Mouse (Mus musculus): ENCODE data around the gene Zfp423. TPM values are rescaled to one million over a fixed set of nuclear protein-coding genes. Genes with fewer than 3 reads are reported as not detected.

Gene Zfp423
- 10 to 100 TPM; 15.7 to 15.9 TPM for total RNA-seq (2021)
- long read RNA-seq, experiment 1, partial matches to known transcripts = 9 of 12 reads
- long read RNA-seq, experiment 1, other reads (novel, unspliced or antisense) = 3 of 12 reads
- long read RNA-seq, experiment 2, full-length matches to known transcripts = 2 of 14 reads
- long read RNA-seq, experiment 2, partial matches to known transcripts = 9 of 14 reads
- long read RNA-seq, experiment 2, other reads (novel, unspliced or antisense) = 3 of 14 reads

GRCm38 (mm10) chr8:87959320-87959920 lies at the start of gene Zfp423:
Gene Zfp423 (minus strand): TSS chr8:87959595.
- peak; percentile 52 for DNase-seq
- intact Hi-C loops (cut with DNase I; ENCODE audit: low total_unique reads) = loop anchor here (10.0 kb wide), 1 partner anchor 65 kb away; no protein-coding TSS in a partner anchor

- intact Hi-C loops (cut with DNase I; ENCODE audit: low total_unique reads) = loop anchor here (5.0 kb wide), 1 partner anchor 45 kb away; no protein-coding TSS in a partner anchor
These were observed 47.4 kb upstream of the Zfp423 start for GRCm38 (mm10) chr8:88006811-88007210.

GRCm38 (mm10) chr8:87984778-87985177 lies 25.4 kb upstream of the Zfp423 start:
- intact Hi-C loops (cut with DNase I; ENCODE audit: low total_unique reads) = no loop called here

More at GRCm38 (mm10) chr8:88006811-88007210, 47.4 kb upstream of the Zfp423 start:
- DNase-seq = no peak

GRCm38 (mm10) chr8:87984032-87984431 lies 24.6 kb upstream of the Zfp423 start:
- DNase-seq = no peak
- intact Hi-C loops (cut with DNase I; ENCODE audit: low total_unique reads) = no loop called here

More at GRCm38 (mm10) chr8:87984778-87985177, 25.4 kb upstream of the Zfp423 start:
- no peak for DNase-seq

- no peak for DNase-seq
- intact Hi-C loops (cut with DNase I; ENCODE audit: low total_unique reads) = no loop called here
These were observed 23.5 kb upstream of the Zfp423 start for GRCm38 (mm10) chr8:87982936-87983335.

- no peak for DNase-seq
- intact Hi-C loops (cut with DNase I; ENCODE audit: low total_unique reads) = no loop called here
These were observed 16.0 kb upstream of the Zfp423 start for GRCm38 (mm10) chr8:87975466-87975809.

- DNase-seq = peak; percentile 66
- intact Hi-C loops (cut with DNase I; ENCODE audit: low total_unique reads) = no loop called here
These were observed 15.5 kb upstream of the Zfp423 start for GRCm38 (mm10) chr8:87974759-87975465.

- no peak for DNase-seq
- intact Hi-C loops (cut with DNase I; ENCODE audit: low total_unique reads) = no loop called here
These were observed 14.8 kb upstream of the Zfp423 start for GRCm38 (mm10) chr8:87974122-87974758.

- intact Hi-C loops (cut with DNase I; ENCODE audit: low total_unique reads) = loop anchor here (10.0 kb wide), 1 partner anchor 253 kb away; no protein-coding TSS in a partner anchor
- no peak for DNase-seq
These were observed 8.6 kb upstream of the Zfp423 start for GRCm38 (mm10) chr8:87967866-87968620.

GRCm38 (mm10) chr8:87967057-87967820 lies 7.8 kb upstream of the Zfp423 start:
- DNase-seq = no peak
- intact Hi-C loops (cut with DNase I; ENCODE audit: low total_unique reads) = loop anchor here (10.0 kb wide), 1 partner anchor 252 kb away; no protein-coding TSS in a partner anchor

GRCm38 (mm10) chr8:87962514-87963225 lies 3.3 kb upstream of the Zfp423 start:
- DNase-seq = no peak
- intact Hi-C loops (cut with DNase I; ENCODE audit: low total_unique reads) = loop anchor here (5.0 to 10.0 kb wide), 3 partner anchors 45 to 300 kb away; no protein-coding TSS in a partner anchor

- intact Hi-C loops (cut with DNase I; ENCODE audit: low total_unique reads) = loop anchor here (5.0 to 10.0 kb wide), 3 partner anchors 45 to 300 kb away; no protein-coding TSS in a partner anchor
- peak; percentile 65 for DNase-seq
These were observed 2.5 kb upstream of the Zfp423 start for GRCm38 (mm10) chr8:87961680-87962513.

GRCm38 (mm10) chr8:87961108-87961507 lies 1.7 kb upstream of the Zfp423 start:
- DNase-seq = peak; percentile 54
- intact Hi-C loops (cut with DNase I; ENCODE audit: low total_unique reads) = loop anchor here (5.0 to 10.0 kb wide), 3 partner anchors 46 to 299 kb away; no protein-coding TSS in a partner anchor

- peak; percentile 84 for DNase-seq
- intact Hi-C loops (cut with DNase I; ENCODE audit: low total_unique reads) = loop anchor here (5.0 to 10.0 kb wide), 3 partner anchors 47 to 298 kb away; no protein-coding TSS in a partner anchor
These were observed 810 bp upstream of the Zfp423 start for GRCm38 (mm10) chr8:87960061-87960749.

- DNase-seq = peak; percentile 80
- intact Hi-C loops (cut with DNase I; ENCODE audit: low total_unique reads) = loop anchor here (10.0 kb wide), 1 partner anchor 64 kb away; no protein-coding TSS in a partner anchor
These were observed 710 bp downstream of the Zfp423 start for GRCm38 (mm10) chr8:87958451-87959319.

All from gastrocnemius, postnatal 14 days (tissue).